Mouse (Mus musculus) heart, embryonic 13.5 days (tissue): ENCODE measurements around the gene Nedd4. TPM values are rescaled to one million over a fixed set of nuclear protein-coding genes. Genes with fewer than 3 reads are reported as not detected.
A peak's percentile ranks its signal among the peaks of the same experiment; 100 is the strongest.
"Not testable (repeated sequence)": the region's sequence is repeated elsewhere in the genome, so short reads cannot be mapped to it uniquely, and the experiment has no call there.

Experiments used
- ATAC-seq: fragments of 200-750 bp; cut with Nextera tagmentation; 2 replicates; pipeline ENCODE4 v1.8.0; 2017; ENCODE audit warnings: moderate TSS enrichment; ENCODE audit not compliant: insufficient number of reproducible peaks, low FRiP score, low TSS enrichment; ENCODE audit errors: extremely low read depth
- H3K27ac ChIP-seq: fragments of 300-500 bp; sonication (generic); replicated peaks from 2 replicates; pipeline ENCODE4 v1.5.1; 2015; ENCODE audit warnings: moderate library complexity, mild to moderate bottlenecking, inconsistent platforms
- H3K27me3 ChIP-seq: fragments of 300-500 bp; sonication (generic); replicated peaks from 2 replicates; pipeline ENCODE4 v1.6.1; 2015; ENCODE audit warnings: mild to moderate bottlenecking, inconsistent platforms
- H3K36me3 ChIP-seq: fragments of 300-500 bp; sonication (generic); 2 replicates; pipeline ENCODE4 v1.6.1; 2015; ENCODE audit warnings: mild to moderate bottlenecking, inconsistent platforms
- H3K4me1 ChIP-seq: fragments of 300-500 bp; sonication (generic); 2 replicates; pipeline ENCODE4 v1.6.1; 2015; ENCODE audit warnings: inconsistent platforms
- H3K4me2 ChIP-seq: fragments of 300-500 bp; sonication (generic); 2 replicates; pipeline ENCODE4 v1.6.1; 2015; ENCODE audit warnings: inconsistent platforms, mild to moderate bottlenecking, moderate library complexity
- H3K4me3 ChIP-seq: fragments of 300-500 bp; sonication (generic); 2 replicates; pipeline ENCODE4 v1.5.1; 2015; ENCODE audit warnings: moderate library complexity, mild to moderate bottlenecking, inconsistent platforms
- H3K9ac ChIP-seq: fragments of 300-500 bp; sonication (generic); 2 replicates; pipeline ENCODE4 v1.6.1; 2015; ENCODE audit warnings: inconsistent platforms, mild to moderate bottlenecking, moderate library complexity
- H3K9me3 ChIP-seq: fragments of 300-500 bp; sonication (generic); 2 replicates; pipeline ENCODE4 v1.6.1; 2016; ENCODE audit warnings: inconsistent platforms
- whole genome bisulfite sequencing: fragments of 180-500 bp; shearing (Covaris S2); methylation state at CpG from one replicate; pipeline ENCODE4 v1.1.7; 2015; ENCODE audit warnings: mixed read lengths; 5-methylcytosine and 5-hydroxymethylcytosine counted together
- polyA plus RNA-seq: library from polyadenylated mRNA; unstranded; fragments of >200 nt; fragmentation: Nextera tagmentation; extraction: Ambion mirVana; gene quantifications from 2 replicates; pipeline ENCODE4 v1.2.1, GENCODE M21; 2015

The Nedd4 gene
- polyA plus RNA-seq, 1 experiment from 2014 or later, result 468 TPM

DNA sequence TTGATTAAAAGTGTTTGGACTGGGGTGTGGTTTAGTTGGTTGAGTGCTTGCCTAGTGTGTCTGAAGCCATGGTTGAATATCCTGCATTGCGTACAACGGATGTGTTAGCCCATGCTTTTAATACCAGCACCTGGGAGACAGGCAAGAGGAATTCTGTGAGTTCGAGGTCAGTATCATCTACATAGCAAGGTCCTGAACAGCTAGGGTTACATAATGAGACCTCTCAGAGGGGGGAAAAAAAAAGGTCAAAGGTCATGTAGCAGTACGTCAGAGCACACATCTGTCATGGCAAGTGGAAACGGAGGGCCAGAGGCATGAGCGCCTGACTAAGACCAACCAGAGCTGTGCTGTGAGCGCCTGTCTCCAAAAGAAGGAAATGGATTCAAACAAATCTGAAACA is 3.4 kb downstream of the Nedd4 start:
- Histone ChIP-seq H3K27ac (0 out of 2 replicates have a peak overlapping the region, but pooled peaks have one; percentile 10), H3K4me3 (peak overlapping the region; percentile 99), H3K9me3 (no peaks in the 10 kb centered on the region), H3K4me1 (peaks cover 58% of the 10 kb centered on the region), H3K9ac (peak overlapping the region; percentile 100), H3K36me3 (peaks cover 67% of the 10 kb centered on the region), H3K4me2 (peak overlapping the region; percentile 96), H3K27me3 (no peaks in the 10 kb centered on the region)
- ATAC-seq, result no peak
- WGBS, result 50% methylated on average over 7 of the region's 7 CpGs

DNA sequence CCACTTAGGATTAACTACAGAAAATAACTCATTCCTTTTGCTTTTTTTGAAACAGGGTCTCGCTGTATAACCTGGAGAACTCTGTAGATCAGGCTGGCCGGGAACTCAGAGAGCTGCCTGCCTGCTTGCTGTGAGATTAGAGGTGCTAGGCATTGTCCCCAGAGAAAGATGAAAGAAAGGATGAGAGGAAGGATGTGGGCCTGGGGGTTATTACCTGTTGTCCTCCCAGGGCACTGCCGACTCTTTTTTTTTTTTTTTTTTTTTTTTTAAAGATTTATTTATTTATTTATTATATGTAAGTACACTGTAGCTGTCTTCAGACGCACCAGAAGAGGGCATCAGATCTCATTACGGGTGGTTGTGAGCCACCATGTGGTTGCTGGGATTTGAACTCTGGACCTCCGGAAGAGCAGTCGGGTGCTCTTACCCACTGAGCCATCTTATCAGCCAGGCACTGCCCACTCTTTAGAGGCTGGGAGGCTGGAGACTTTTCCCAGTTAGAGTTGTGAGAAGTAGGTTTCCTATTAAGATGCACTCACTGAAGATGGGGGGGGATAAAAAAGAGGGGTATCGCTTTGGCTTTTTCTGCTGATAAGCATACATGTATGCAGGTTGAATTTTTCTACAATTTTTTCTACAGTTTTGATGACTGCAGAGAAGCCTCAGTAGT is 4.3 kb downstream of the Nedd4 start:
- not testable (repeated sequence) for ATAC-seq

DNA sequence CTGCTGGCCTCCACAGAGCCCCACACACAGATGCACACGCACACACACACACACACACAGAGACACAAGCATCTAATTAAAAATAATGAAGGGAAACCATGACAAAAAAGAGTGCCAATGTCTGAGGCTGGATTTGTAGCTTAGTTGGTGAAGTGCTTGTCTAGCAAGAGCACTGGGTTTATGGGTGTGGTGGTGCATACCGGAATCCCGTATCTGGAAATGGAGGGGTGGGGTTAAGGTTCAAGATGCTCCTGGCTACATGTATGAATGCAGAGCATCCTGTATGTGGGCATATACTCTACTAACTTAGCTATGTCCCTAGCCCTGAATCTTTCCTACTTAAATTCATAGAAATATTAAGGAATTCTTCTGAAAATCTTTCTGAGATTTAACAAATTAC is 5.0 kb downstream of the Nedd4 start:
- H3K9ac ChIP-seq, result no peak overlapping the region
- H3K4me1 ChIP-seq, result peaks cover 56% of the 10 kb centered on the region
- H3K36me3 ChIP-seq, result peaks cover 80% of the 10 kb centered on the region
- H3K27ac ChIP-seq, result no peak overlapping the region
- WGBS, result 70% methylated on average over 3 of the region's 3 CpGs
- peak overlapping the region; percentile 13; the same call in 1 of the 2 replicates for H3K4me2 ChIP-seq
- H3K27me3 ChIP-seq, result no peaks in the 10 kb centered on the region
- H3K4me3 ChIP-seq, result no peak overlapping the region
- H3K9me3 ChIP-seq, result no peaks in the 10 kb centered on the region
- no peak for ATAC-seq

More for the DNA sequence above, 4.3 kb downstream of the Nedd4 start:
- WGBS, result 69% methylated on average over 7 of the region's 8 CpGs
- H3K9ac ChIP-seq, result peak overlapping the region; percentile 100; the same call in 1 of the 2 replicates
- not testable (repeated sequence) for H3K9me3 ChIP-seq, H3K27me3 ChIP-seq, H3K4me3 ChIP-seq
- peaks cover 52% of the 10 kb centered on the region for H3K4me1 ChIP-seq
- H3K4me2 ChIP-seq, result peak overlapping the region; percentile 96
- H3K36me3 ChIP-seq, result peaks cover 74% of the 10 kb centered on the region
- 0 out of 2 replicates have a peak overlapping the region, but pooled peaks have one; percentile 10 for H3K27ac ChIP-seq

DNA sequence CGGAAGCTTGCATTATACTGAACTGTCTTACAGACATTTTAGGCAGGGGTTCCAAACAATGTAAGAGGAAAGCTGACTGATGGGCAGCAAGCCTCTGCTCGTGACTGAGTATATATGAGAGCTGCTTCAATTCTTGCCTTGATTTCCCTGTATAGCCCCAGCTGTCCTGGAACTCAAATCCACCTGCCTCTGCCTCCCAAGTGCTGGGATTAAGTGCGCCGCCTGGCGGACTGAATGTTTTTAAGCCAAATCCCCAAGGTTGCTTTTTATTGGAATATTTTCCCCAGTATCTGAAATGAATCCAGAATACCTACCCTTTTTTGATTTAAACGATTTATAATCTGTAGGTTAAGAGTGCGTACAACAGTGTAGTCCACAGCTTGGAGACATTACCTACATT is 7.2 kb downstream of the Nedd4 start:
- Histone ChIP-seq H3K4me2 (no peak overlapping the region), H3K9me3 (no peaks in the 10 kb centered on the region), H3K27me3 (no peaks in the 10 kb centered on the region), H3K4me1 (peaks cover 52% of the 10 kb centered on the region), H3K27ac (no peak overlapping the region), H3K4me3 (no peak overlapping the region), H3K9ac (no peak overlapping the region), H3K36me3 (peaks cover 91% of the 10 kb centered on the region)
- 81% methylated on average over 7 of the region's 7 CpGs for WGBS
- ATAC-seq, result no peak

DNA sequence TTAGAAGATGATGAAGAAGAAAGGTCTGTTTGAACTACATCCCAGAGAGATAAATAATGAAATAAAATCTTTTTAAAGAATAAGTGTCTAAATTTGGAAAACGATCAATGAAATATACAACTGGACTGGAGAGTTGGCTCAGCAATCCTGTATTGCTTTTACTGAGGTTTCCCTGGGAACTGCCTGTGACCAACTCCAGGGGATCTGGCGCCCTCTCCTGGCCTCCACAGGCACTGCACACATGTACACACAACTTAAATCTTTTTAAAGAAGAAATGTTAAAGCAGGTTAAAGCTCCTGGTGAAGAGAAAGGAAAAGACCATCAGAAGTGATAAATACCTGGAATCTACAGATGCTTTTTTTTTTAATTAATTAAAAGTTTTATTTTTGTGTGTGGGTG is 10.2 kb downstream of the Nedd4 start:
- Histone ChIP-seq H3K27me3 (no peaks in the 10 kb centered on the region), H3K36me3 (peaks cover 90% of the 10 kb centered on the region), H3K4me2 (no peak overlapping the region), H3K4me3 (no peak overlapping the region), H3K9me3 (no peaks in the 10 kb centered on the region), H3K4me1 (peaks cover 24% of the 10 kb centered on the region), H3K9ac (no peak overlapping the region), H3K27ac (no peak overlapping the region)
- no peak for ATAC-seq
- 31% methylated on average over 2 of the region's 2 CpGs for WGBS

DNA sequence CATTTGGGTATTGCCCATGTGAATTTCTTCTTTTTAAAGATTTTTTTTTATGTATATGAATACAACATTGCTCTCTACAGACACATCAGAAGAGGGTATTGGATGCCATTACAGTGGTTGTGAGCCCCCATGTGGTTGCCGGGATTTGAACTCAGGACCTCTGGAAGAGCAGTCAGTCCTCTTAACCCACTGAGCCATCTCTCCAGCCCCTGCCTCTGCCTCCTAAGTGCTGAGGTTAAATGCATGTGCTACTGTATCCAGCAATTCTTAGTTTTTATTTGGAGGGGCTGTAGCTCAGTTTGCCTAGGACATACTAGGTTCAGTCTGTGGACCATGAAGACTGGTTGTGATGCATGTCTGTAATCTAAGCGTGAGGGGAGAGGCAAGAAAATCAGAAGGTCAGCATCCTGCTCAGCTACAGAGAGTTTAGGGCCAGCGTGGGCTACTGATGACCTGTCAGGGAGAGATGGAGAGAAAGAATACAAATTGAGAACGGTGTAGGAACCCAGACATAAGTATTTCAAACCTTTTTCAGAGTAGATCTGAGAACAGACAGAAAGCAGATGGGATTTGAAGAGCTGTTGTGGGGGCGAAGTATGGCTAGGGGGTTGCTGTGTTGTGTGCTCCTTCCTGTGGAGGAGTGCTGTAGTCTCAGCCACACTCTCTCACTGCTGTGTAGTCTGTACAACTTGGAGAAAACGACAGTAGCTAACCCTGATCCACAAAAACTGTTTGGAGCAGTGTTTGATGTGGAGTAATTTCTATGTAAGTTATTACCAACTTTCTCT is 13.0 kb downstream of the Nedd4 start:
- Histone ChIP-seq H3K4me1 (peaks cover 10% of the 10 kb centered on the region), H3K9me3 (no peaks in the 10 kb centered on the region), H3K36me3 (peaks cover 88% of the 10 kb centered on the region), H3K27me3 (no peaks in the 10 kb centered on the region), H3K27ac (no peak overlapping the region), H3K4me3 (no peak overlapping the region), H3K4me2 (no peak overlapping the region), H3K9ac (no peak overlapping the region)
- WGBS, result 83% methylated on average over 6 of the region's 6 CpGs
- ATAC-seq, result no peak

DNA sequence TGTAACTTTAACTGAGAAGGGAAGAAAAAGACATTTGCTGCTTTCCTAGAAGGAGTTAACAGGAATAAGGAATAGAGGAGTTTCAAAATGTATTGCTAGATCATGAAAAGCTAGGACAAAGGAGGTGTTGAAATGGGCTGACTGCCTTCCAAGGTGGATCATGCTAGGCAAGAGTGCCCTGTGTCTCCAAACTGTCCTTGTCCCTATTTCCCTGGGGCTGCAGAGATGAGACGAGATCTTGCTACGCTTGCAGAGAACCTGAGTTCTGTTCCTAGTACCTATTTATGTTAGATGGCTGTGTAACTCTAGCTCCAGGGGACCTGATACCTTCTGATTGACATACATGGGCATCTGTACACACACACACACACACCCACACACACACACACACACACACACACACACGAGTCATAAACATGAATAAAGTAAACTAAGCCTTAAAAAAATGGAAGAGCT is 13.6 kb downstream of the Nedd4 start:
- Histone ChIP-seq H3K4me2 (no peak overlapping the region), H3K4me1 (peaks cover 7% of the 10 kb centered on the region; the same call in 1 of the 2 replicates), H3K9ac (no peak overlapping the region), H3K27me3 (no peaks in the 10 kb centered on the region), H3K27ac (no peak overlapping the region), H3K4me3 (no peak overlapping the region), H3K9me3 (no peaks in the 10 kb centered on the region), H3K36me3 (peaks cover 86% of the 10 kb centered on the region)
- WGBS, result 80% methylated on average over 3 of the region's 3 CpGs
- ATAC-seq, result no peak

DNA sequence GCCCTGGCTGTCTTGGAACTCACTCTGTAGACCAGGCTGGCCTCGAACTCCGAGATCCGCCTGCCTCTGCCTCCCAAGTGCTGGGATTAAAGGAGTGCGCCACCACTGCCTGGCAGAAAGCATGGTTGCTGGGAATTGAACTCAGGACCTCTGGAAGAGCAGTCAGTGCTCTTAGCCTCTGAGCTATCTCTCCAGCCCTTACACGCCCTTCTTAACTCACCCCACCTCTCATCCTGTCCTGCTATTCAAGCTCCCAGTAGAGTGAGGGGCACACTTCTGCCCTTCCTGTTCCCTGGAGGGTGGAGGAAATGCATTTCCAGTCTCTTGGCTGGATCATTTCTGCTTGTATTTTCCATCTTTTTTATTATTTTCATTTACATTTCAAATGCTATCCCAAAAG is 15.5 kb downstream of the Nedd4 start:
- H3K4me1 ChIP-seq, result peaks cover 14% of the 10 kb centered on the region
- no peaks in the 10 kb centered on the region for H3K27me3 ChIP-seq
- ATAC-seq, result no peak
- H3K9ac ChIP-seq, result no peak overlapping the region
- peaks cover 92% of the 10 kb centered on the region for H3K36me3 ChIP-seq
- no peak overlapping the region for H3K27ac ChIP-seq
- no peak overlapping the region for H3K4me2 ChIP-seq
- H3K9me3 ChIP-seq, result no peaks in the 10 kb centered on the region
- H3K4me3 ChIP-seq, result no peak overlapping the region
- WGBS, result 87% methylated on average over 5 of the region's 5 CpGs

DNA sequence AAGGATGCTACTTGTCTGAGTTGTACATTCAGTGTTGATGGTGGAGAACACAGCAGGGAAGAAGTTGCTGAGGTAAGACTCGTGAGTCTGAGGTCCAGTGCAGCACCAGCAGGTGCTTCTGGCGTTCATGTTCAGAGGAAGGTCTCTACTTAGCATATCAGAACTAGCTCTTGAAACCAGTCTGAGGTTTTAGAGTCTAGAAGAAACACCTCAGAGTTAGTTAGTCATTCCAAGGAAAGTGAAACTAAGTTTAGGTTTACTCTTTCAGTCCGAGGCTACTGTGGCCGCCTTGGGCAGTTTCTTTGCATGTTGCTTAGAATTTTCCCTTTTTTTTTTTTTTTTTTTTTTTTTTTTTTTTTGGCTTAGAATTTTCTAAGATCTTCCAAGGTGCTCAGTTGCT is 16.6 kb downstream of the Nedd4 start:
- 74% methylated on average over 4 of the region's 4 CpGs for WGBS

DNA sequence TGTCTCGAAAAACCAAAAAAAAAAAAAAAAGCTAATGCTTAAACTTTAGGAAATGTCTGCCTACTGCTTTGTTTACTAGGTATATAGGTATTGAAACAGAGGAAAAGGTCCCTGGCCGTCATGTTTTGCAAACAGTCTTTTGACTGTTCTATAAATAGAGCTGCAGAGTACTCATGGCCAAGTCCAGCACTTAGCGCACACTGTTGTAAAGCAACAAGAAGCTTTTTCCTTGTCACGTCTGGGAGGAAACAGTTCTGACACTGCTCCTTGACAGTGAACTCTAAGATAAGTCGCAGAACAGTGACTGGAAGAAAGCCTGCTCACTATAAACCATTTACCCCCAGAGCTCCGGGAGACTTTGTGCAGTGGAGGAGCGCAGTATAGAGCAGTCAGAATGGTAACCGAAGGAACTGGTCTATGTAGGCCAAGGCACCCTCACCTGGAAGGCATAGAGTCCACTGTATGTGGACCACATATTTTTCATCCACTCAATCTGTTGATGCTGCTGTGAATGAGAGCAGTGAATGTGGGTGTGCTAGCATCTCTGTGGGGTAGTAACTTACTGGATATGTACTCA is 19.6 kb downstream of the Nedd4 start:
- peaks cover 89% of the 10 kb centered on the region for H3K36me3 ChIP-seq
- H3K9ac ChIP-seq, result no peak overlapping the region
- H3K4me1 ChIP-seq, result peaks cover 35% of the 10 kb centered on the region
- H3K27me3 ChIP-seq, result no peaks in the 10 kb centered on the region
- H3K4me3 ChIP-seq, result no peak overlapping the region
- H3K9me3 ChIP-seq, result no peaks in the 10 kb centered on the region
- H3K4me2 ChIP-seq, result peak overlapping the region; percentile 20; the same call in 1 of the 2 replicates
- H3K27ac ChIP-seq, result peak overlapping the region; percentile 73
- ATAC-seq, result no peak
- 46% methylated on average over 8 of the region's 8 CpGs for WGBS

More for the DNA sequence above, 16.6 kb downstream of the Nedd4 start:
- H3K4me2 ChIP-seq, result no peak overlapping the region
- no peak overlapping the region for H3K4me3 ChIP-seq
- H3K27me3 ChIP-seq, result no peaks in the 10 kb centered on the region
- H3K9me3 ChIP-seq, result no peaks in the 10 kb centered on the region
- H3K4me1 ChIP-seq, result peaks cover 12% of the 10 kb centered on the region
- H3K36me3 ChIP-seq, result peaks cover 89% of the 10 kb centered on the region
- no peak overlapping the region for H3K27ac ChIP-seq
- no peak overlapping the region for H3K9ac ChIP-seq
- no peak for ATAC-seq

DNA sequence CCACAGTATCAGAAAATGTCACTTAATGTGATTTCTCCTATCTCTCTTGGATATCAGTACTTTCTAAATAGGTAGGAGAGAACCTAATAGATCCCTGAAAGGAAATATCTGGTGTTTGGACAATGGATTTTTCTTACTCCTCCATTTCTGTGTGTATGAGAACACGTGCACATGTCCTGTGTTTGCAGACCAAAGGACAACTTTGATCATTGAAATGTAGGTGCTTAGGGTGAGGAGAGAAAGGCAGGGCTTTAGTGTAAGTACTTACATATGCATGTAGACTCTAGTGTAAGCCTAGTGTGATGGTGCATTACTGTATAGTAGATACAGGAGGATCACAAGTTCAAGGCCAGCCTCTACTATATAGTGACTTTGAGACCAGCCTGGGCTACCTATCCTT is 21.1 kb downstream of the Nedd4 start:
- no peak overlapping the region for H3K4me2 ChIP-seq
- WGBS, result 90% methylated on average over 1 of the region's 1 CpGs
- H3K9me3 ChIP-seq, result no peaks in the 10 kb centered on the region
- peaks cover 48% of the 10 kb centered on the region for H3K4me1 ChIP-seq
- H3K9ac ChIP-seq, result no peak overlapping the region
- H3K4me3 ChIP-seq, result no peak overlapping the region
- H3K36me3 ChIP-seq, result peaks cover 90% of the 10 kb centered on the region
- ATAC-seq, result no peak
- no peaks in the 10 kb centered on the region for H3K27me3 ChIP-seq
- no peak overlapping the region for H3K27ac ChIP-seq
